Mouse (Mus musculus) olfactory bulb, adult 2 months (tissue): ENCODE data around the gene Cenpq.

Experiments
- CTCF ChIP-seq: fragments of 200-500 bp; IDR thresholded peaks from 2 replicates; pipeline ENCODE4 v1.5.1; 2012; ENCODE audit warnings: low read depth, mild to moderate bottlenecking, low read length, moderate library complexity; ENCODE audit not compliant: insufficient read depth
- POLR2A ChIP-seq: fragments of 200-500 bp; IDR thresholded peaks from 2 replicates; pipeline ENCODE4 v1.6.1; 2012; ENCODE audit warnings: mild to moderate bottlenecking, low read depth, low read length, moderate library complexity; ENCODE audit not compliant: insufficient read depth

DNA sequence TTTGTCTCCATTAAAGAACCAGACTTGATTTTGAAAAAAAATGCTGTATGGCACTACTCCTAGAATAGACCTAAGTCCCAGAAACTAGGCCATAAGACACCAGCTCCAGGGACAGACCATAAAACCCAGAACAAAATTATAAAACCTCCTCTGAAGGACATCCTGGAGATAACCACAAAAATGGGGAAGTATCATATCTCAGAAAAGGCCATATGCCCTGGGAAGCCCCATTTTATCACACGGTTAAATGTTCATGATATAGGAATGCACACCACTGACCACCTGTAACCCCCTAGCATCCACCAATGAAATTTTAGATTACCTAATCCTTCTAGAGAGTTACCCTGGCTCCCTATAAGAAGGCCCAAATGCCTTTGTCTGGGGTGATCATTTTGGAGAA lies 59.3 kb downstream of the Cenpq start:
- no peak for TF ChIP-seq CTCF
- no peak for TF ChIP-seq POLR2A
